Mouse (Mus musculus) mouse trophoblast stem cell (cell line): ENCODE data around the gene Cd2bp2.

ENCODE experiments used
- in situ Hi-C, 2 experiments: fragments of 300-500 bp; cut with MseI, MboI; formaldehyde crosslinking; loops; 2 replicates in 1 of 2; 3 replicates in 1 of 2; pipeline ENCODE4 v1.15.1; 2025

Gene Cd2bp2

GRCm38 (mm10) chr7:127190672-127191071, 5.2 kb downstream of the Cd2bp2 start:
- in situ Hi-C loops: no loop called here

- in situ Hi-C loops: loop anchor here in 1 of 2 experiments (5.0 kb wide), 1 partner anchor 56 kb away; no protein-coding TSS in a partner anchor
Measured at GRCm38 (mm10) chr7:127188305-127189276, 7.3 kb downstream of the Cd2bp2 start.

- in situ Hi-C loops: loop anchor here in 1 of 2 experiments (5.0 kb wide), 1 partner anchor 55 kb away; no protein-coding TSS in a partner anchor
Measured at GRCm38 (mm10) chr7:127187351-127187750, 8.5 kb downstream of the Cd2bp2 start.

- in situ Hi-C loops: loop anchor here in 1 of 2 experiments (5.0 kb wide), 1 partner anchor 53 kb away; no protein-coding TSS in a partner anchor
Measured at GRCm38 (mm10) chr7:127185601-127186000, 10.2 kb downstream of the Cd2bp2 start.

GRCm38 (mm10) chr7:127184720-127185119, 11.1 kb downstream of the Cd2bp2 start:
- in situ Hi-C loops: loop anchor here (5.0 kb wide), 2 partner anchors 42 to 52 kb away; no protein-coding TSS in a partner anchor

- in situ Hi-C loops: loop anchor here in 1 of 2 experiments (5.0 kb wide), 1 partner anchor 42 kb away; no protein-coding TSS in a partner anchor
Measured at GRCm38 (mm10) chr7:127183828-127184227, 12.0 kb downstream of the Cd2bp2 start.

- in situ Hi-C loops: loop anchor here in 1 of 2 experiments (5.0 kb wide), 1 partner anchor 41 kb away; no protein-coding TSS in a partner anchor
Measured at GRCm38 (mm10) chr7:127183345-127183744, 12.5 kb downstream of the Cd2bp2 start.

GRCm38 (mm10) chr7:127181724-127182123, 14.1 kb downstream of the Cd2bp2 start:
- in situ Hi-C loops: loop anchor here in 1 of 2 experiments (5.0 kb wide), 1 partner anchor 39 kb away; no protein-coding TSS in a partner anchor

GRCm38 (mm10) chr7:127180783-127181182, 15.1 kb downstream of the Cd2bp2 start:
- in situ Hi-C loops: loop anchor here in 1 of 2 experiments (5.0 kb wide), 1 partner anchor 38 kb away; no protein-coding TSS in a partner anchor

GRCm38 (mm10) chr7:127176937-127177336, 18.9 kb downstream of the Cd2bp2 start:
- in situ Hi-C loops: no loop called here

GRCm38 (mm10) chr7:127166501-127166900, 29.3 kb downstream of the Cd2bp2 start:
- in situ Hi-C loops: no loop called here

- in situ Hi-C loops: no loop called here
Measured at GRCm38 (mm10) chr7:127165607-127166493, 30.0 kb downstream of the Cd2bp2 start.

- in situ Hi-C loops: no loop called here
Measured at GRCm38 (mm10) chr7:127164002-127164401, 31.8 kb downstream of the Cd2bp2 start.

- in situ Hi-C loops: no loop called here
Measured at GRCm38 (mm10) chr7:127162546-127162945, 33.3 kb downstream of the Cd2bp2 start.

- in situ Hi-C loops: no loop called here
Measured at GRCm38 (mm10) chr7:127157548-127157947, 38.3 kb downstream of the Cd2bp2 start.

GRCm38 (mm10) chr7:127153477-127153876, 42.4 kb downstream of the Cd2bp2 start:
- in situ Hi-C loops: no loop called here

GRCm38 (mm10) chr7:127152464-127152863, 43.4 kb downstream of the Cd2bp2 start:
- in situ Hi-C loops: no loop called here

- in situ Hi-C loops: no loop called here
Measured at GRCm38 (mm10) chr7:127147901-127148300, 47.9 kb downstream of the Cd2bp2 start.

- in situ Hi-C loops: no loop called here
Measured at GRCm38 (mm10) chr7:127146267-127146603, 49.6 kb downstream of the Cd2bp2 start.

GRCm38 (mm10) chr7:127145387-127146266, 50.2 kb downstream of the Cd2bp2 start:
- in situ Hi-C loops: no loop called here
